Mouse (Mus musculus): ENCODE results near the gene Shc3.

- TF ChIP-seq CTCF (IDR thresholded peaks at IDR 0.05; ENCODE audit: low read depth, low read length) (no peak), POLR2A (IDR thresholded peaks at IDR 0.05; ENCODE audit: insufficient read depth, low read length) (no peak), EP300 (IDR thresholded peaks at IDR 0.05; ENCODE audit: insufficient read depth, low read depth, low read length) (no peak)
Observed at GRCm38 (mm10) chr13:51517943-51518342, 51.3 kb downstream of the Shc3 start.

Measured in ES-Bruce4 (cell line).